Mouse (Mus musculus): ENCODE measurements around the gene Retreg1.

DNA sequence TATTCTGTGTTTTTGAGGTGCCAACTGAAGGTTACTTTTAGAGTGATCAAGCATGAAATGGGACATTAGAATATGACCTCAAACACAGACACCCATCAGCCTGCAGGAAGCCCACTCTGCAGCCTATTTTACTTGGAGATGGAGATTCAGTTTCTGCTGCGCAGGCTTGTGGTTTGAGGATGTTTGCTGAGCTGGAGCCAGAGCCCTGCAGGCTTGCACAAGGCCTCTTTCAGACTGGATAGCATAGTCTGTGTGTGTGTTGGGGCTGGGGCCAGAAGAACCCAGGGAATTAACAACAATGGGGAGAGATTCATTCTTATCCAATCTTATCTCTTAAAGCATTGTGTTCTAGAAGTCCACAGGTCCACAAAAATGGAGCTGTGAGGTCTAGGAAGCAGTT lies 30.6 kb downstream of the Retreg1 start:
- TF ChIP-seq UBTF (IDR thresholded peaks at IDR 0.05; ENCODE audit: low read depth, low read length), result no peak
- TF ChIP-seq MAX (IDR thresholded peaks at IDR 0.05; ENCODE audit: low read length), result no peak
- TF ChIP-seq CTCF (conservative IDR thresholded peaks at IDR 0.05 in 1 of 2, IDR thresholded peaks at IDR 0.05 in 1 of 2; ENCODE audit: low read depth in 2 of 2, low read length in 2 of 2), result no peak
- TF ChIP-seq POLR2A (IDR thresholded peaks at IDR 0.05; ENCODE audit: low read depth, low read length), result no peak
- TF ChIP-seq ZNF384 (IDR thresholded peaks at IDR 0.05; ENCODE audit: low read depth, low read length), result no peak
- TF ChIP-seq TCF12 (IDR thresholded peaks at IDR 0.05; ENCODE audit: low read depth, low read length), result no peak
- TF ChIP-seq EP300 (IDR thresholded peaks at IDR 0.05; ENCODE audit: low read length), result no peak
- no peak for TF ChIP-seq ETS1 (conservative IDR thresholded peaks at IDR 0.05; ENCODE audit: low read depth, low read length)
- no peak for TF ChIP-seq MYC (IDR thresholded peaks at IDR 0.05; ENCODE audit: low read depth, low read length)
- no peak for TF ChIP-seq MAZ (IDR thresholded peaks at IDR 0.05; ENCODE audit: low read depth, low read length)
- no peak for TF ChIP-seq CHD2 (IDR thresholded peaks at IDR 0.05; ENCODE audit: low read length)
- no peak for TF ChIP-seq PAX5 (IDR thresholded peaks at IDR 0.05; ENCODE audit: low read length)
